Mouse (Mus musculus): ENCODE data around the gene Mospd1. TPM values are rescaled to one million over a fixed set of nuclear protein-coding genes. Genes with fewer than 3 reads are reported as not detected.

Mospd1 gene
- total RNA-seq (2021), result 10 to 100 TPM; 29.0 to 37.0 TPM
- long read RNA-seq, experiment 1, transcript Mospd1-202 (6 exons, 1,773 nt), result major isoform, 48 of 63 reads
- long read RNA-seq, experiment 1, partial matches to known transcripts, result 1 of 63 reads
- long read RNA-seq, experiment 1, other reads (novel, unspliced or antisense), result 13 of 63 reads
- long read RNA-seq, experiment 2, transcript Mospd1-202 (6 exons, 1,773 nt), result major isoform, 51 of 65 reads
- long read RNA-seq, experiment 2, partial matches to known transcripts, result 2 of 65 reads
- long read RNA-seq, experiment 2, other reads (novel, unspliced or antisense), result 12 of 65 reads

DNA sequence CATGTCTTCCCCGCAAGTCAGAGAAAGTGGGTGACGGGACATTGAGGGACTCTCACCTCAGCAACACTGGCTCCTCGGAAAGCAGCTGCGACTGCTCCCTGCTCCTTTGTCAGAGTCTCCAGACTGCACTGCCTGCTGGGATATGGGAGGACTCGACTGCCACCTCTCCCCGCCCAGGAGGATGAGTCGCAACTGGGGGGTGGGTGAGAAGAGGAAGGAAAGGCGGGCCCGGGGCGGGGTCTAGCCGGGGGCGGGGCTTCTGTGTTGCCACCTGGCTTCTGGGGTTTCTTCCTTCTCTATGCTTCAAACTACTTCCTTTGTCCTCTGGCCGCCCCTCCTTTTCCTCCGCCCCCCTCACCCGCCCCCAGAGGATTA lies at the start of gene Mospd1:
Mospd1 (minus strand) TSS at position 137 of the 375 bp plus-strand sequence.
- peak; percentile 90 for DNase-seq
- intact Hi-C loops (cut with DNase I; ENCODE audit: low total_unique reads), result no loop called here

- DNase-seq, result no peak
- intact Hi-C loops (cut with DNase I; ENCODE audit: low total_unique reads), result no loop called here
Measured at GRCm38 (mm10) chrX:53386362-53386761, 16.1 kb upstream of the Mospd1 start.

DNA sequence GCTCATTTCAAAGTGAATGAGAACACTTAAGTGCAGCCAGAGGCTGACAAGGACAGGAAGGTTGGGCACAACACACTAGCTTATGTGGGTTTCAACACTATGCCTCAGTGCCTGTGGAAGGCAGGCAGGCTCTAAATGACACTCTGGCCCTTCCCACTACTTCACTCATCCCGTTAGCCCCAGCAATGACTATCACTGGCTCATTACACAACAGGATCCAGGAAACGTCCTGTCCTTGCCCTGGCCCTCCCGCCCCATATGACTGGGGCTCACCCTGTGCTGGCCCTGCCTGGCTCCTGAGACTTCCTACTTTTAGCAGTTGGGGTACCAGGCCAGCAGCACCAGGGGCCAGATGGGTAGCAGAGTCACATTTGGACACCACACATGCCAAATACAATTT lies 12.8 kb upstream of the Mospd1 start:
- intact Hi-C loops (cut with DNase I; ENCODE audit: low total_unique reads), result no loop called here
- no peak for DNase-seq

- DNase-seq, result peak; percentile 6
- intact Hi-C loops (cut with DNase I; ENCODE audit: low total_unique reads), result no loop called here
Measured at GRCm38 (mm10) chrX:53369534-53370365, 552 bp downstream of the Mospd1 start.

GRCm38 (mm10) chrX:53364668-53365383 lies 5.5 kb downstream of the Mospd1 start:
- DNase-seq, result no peak
- intact Hi-C loops (cut with DNase I; ENCODE audit: low total_unique reads), result no loop called here

DNA sequence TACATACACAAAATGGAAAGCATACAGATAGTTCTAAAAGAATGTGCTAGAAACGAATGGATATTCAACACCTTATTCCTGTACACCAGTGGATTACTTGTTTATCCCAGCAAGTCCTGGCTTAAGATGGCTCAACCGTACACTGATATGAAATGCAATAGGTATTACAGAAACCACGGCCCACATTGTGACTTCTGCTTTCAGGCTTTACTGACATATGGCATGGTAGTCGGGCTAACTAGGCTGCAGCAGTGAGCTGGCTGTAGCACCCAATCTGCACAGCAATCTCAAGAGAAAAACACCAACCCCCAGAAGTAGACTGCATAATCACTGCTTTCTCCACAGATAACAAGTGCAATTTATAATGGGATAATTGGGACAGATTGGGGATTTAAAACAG lies 21.9 kb downstream of the Mospd1 start:
- no peak for DNase-seq
- intact Hi-C loops (cut with DNase I; ENCODE audit: low total_unique reads), result no loop called here

GRCm38 (mm10) chrX:53341531-53341930 lies 28.8 kb downstream of the Mospd1 start:
- peak; percentile 11 for DNase-seq
- intact Hi-C loops (cut with DNase I; ENCODE audit: low total_unique reads), result no loop called here

- no peak for DNase-seq
Measured at GRCm38 (mm10) chrX:53337355-53337754, 32.9 kb downstream of the Mospd1 start.

DNA sequence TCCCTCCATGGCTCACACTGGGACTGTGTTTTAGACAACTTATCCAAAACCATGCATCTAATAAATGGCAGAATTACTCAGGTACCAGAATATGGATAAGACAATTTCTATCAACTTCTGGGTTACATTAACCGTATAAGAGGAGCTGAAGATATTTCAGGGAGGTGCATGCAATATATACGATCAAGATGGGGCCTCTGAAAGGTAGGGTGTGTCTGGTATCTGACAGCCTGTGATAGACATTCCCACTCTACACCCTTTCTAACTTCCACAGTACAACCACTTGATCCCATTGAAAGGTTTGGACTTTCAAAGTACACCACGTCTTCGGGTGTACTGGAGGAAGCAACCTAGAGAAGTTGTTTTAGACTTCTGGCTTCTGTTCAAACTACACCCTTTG lies 39.9 kb downstream of the Mospd1 start:
- DNase-seq, result no peak
- intact Hi-C loops (cut with DNase I; ENCODE audit: low total_unique reads), result loop anchor here (10.0 kb wide), 1 partner anchor 326 kb away; no protein-coding TSS in a partner anchor

More at GRCm38 (mm10) chrX:53337355-53337754, 32.9 kb downstream of the Mospd1 start:
- intact Hi-C loops (cut with DNase I; ENCODE audit: low total_unique reads), result loop anchor here (10.0 kb wide), 1 partner anchor 333 kb away; no protein-coding TSS in a partner anchor

DNA sequence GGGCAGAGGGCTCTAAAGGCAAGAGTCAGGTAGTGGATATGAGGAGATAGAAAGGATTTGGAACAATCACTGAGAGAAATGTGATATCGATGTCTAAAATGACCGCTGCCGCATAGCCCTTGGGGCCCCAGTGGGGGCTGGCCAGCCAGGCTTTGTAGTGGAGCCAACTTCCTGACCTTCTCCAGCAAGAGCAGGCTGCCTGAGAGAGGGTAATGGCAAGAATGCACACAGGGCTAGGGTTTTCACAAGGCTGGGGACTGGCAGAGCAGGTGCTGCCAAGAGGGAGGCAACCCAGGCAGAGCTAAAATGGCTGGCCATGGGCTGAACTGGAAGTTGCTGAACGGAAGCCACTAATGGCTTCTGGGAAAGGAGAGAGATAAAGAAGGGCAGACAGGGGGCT lies 49.2 kb downstream of the Mospd1 start:
- intact Hi-C loops (cut with DNase I; ENCODE audit: low total_unique reads), result no loop called here
- DNase-seq, result peak; percentile 28

GRCm38 (mm10) chrX:53320564-53320963 lies 49.7 kb downstream of the Mospd1 start:
- no peak for DNase-seq
- intact Hi-C loops (cut with DNase I; ENCODE audit: low total_unique reads), result no loop called here

Other genes starting within 250 kb of the Mospd1 start
- not detected for gene Plac1, start 130.4 kb downstream of the Mospd1 start, total RNA-seq (2021)
- gene Fam122b, start 100.7 kb downstream of the Mospd1 start, total RNA-seq (2021), result 1 to 10 TPM; 1.6 to 3.0 TPM
- not detected for gene Fam122c, start 97.1 kb downstream of the Mospd1 start, total RNA-seq (2021)
- not detected for gene Etd, start 64.4 kb upstream of the Mospd1 start, total RNA-seq (2021)
- gene Rtl8c, start 237.5 kb upstream of the Mospd1 start, total RNA-seq (2021), result 10 to 100 TPM; 10.5 to 14.2 TPM
- gene Gm14597, start 238.5 kb upstream of the Mospd1 start, total RNA-seq (2021), result not detected